Mouse (Mus musculus) bone marrow, adult 2 months (tissue): ENCODE data around the gene Oprd1.

Experiments used
- CTCF ChIP-seq: fragments of 200-500 bp; IDR thresholded peaks from 2 replicates; pipeline ENCODE4 v1.5.1; 2011; ENCODE audit warnings: low read length, control low read depth; ENCODE audit not compliant: control insufficient read depth, insufficient read depth
- POLR2A ChIP-seq: fragments of 200-500 bp; IDR thresholded peaks from 2 replicates; pipeline ENCODE4 v1.6.1; 2011; ENCODE audit warnings: low read depth, mild to moderate bottlenecking, control low read depth, low read length, borderline replicate concordance; ENCODE audit not compliant: control insufficient read depth

DNA sequence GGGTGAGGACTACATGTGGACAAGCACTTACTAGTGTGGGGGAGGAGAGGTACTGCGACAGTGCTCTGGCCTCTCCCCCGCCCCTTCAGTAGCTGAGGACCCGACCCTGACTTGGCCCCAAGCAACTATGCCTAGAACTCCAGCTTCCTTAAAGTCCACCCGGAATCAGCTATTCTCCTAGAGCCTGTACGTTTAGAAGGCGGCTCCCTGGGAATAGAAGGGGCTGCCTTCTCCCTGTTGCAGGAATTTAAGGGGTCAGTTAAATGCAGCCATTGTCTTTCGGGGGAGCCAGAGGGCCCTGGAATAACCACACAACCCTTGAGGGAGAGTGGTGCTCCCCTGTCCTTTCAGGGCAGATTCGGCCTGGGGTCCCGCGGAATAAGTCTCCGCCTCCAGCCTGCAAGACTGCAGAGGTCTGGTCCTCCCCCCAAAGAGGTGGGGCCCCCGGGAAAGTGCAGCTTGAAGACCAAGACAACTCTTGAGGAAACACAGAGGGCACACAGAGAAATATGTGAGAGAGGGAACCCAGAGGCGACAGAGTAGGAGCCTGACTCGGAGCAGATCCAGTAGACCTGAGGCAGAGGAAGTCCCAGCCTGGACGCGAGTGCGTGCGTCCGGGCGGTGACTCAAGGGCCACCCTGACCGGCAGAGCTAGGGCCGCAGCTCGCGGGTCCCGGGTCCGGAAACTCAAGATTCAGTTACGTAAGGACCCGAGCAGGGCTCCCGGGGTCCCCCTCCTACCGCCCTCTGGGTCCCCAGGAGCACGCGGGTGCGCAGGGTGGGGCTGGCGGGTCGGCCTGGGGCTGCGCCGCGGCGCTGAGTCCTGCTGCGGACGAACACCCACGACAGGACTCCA, 70.0 kb downstream of the Oprd1 start, which contains the start of gene Gm10300:
- TF ChIP-seq CTCF (no peak), POLR2A (0 out of 2 replicates have a peak, but pooled peaks have one; percentile 25)
